Comparison of ENCODE assay signal across 11 mouse cellular contexts in the genomic region with DNA sequence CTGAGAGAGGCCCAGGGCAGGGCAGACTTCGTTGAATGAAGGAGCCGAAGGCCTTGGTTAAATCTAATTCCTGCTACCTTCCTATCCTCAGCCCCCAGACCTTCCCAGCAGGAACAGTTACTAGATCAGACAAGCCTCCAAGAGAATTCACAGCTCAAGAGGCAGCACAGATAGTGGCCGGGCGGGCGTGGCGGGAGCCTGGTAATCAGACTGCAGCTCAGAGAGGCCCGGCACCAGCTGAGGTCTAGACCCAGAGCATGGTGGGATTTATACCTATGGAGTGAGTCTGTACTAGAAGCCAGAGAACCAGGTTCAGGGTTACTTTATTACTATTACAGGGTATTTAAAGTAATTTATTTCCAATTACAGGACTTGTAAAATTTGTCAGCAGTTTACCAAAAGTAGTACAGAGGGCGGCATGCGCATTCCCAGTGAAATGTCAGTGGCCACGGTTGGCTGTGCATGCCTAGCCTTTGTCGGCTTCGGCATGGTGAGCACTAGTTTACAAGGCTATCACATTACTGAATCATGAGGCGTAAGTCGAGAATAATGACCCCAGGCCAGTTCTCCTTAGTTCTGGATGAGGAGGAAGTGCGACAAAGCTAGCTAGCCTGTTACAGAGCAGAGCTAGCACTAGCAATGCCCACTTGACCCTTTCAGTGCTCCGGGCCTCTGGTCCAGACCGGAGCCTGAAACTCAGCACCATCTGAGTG. TPM values are rescaled to one million over a fixed set of nuclear protein-coding genes. Genes with fewer than 3 reads are reported as not detected.
A peak's percentile ranks its signal among the peaks of the same experiment; 100 is the strongest.
DNase-seq lines count a peak whose midpoint lies in the region; ATAC-seq and TF ChIP-seq lines count a peak whose summit lies in the region.
"Had no signal": no experiment of that assay in that cellular context is flagged by ENCODE, and none has a peak within 500 bp of the region (broad histone marks: within the 10 kb centered on the region; RNA-seq: fewer than 3 reads in every experiment).

No protein-coding gene starts in this region.

- peak overlapping the region; percentile 3 for H3K27ac ChIP-seq in kidney, adult 2 months (ENCODE audit: insufficient read depth, low read depth, low read length)
- no peak overlapping the region for H3K27ac ChIP-seq in limb, embryonic 11.5 days (replicated peaks; ENCODE audit: low read depth, low read length)
- H3K27ac ChIP-seq: limb, embryonic 15.5 days; macrophage had no signal

- WGBS in kidney, adult 2 months = 34% methylated on average over 17 of the region's 17 CpGs
- WGBS in limb, embryonic 11.5 days = 39% methylated on average over 17 of the region's 17 CpGs

- peak; percentile 70; the same call in 1 of the 2 replicates for ATAC-seq in limb, embryonic 11.5 days (ENCODE audit: insufficient number of reproducible peaks, low FRiP score, low TSS enrichment, low read depth)

- no peaks in the 10 kb centered on the region for H3K27me3 ChIP-seq in kidney, adult 2 months (replicated peaks; ENCODE audit: control insufficient read depth, insufficient read depth, low read length)
- H3K27me3 ChIP-seq in limb, embryonic 11.5 days (ENCODE audit: control insufficient read depth, insufficient read depth, low read length) = no peaks in the 10 kb centered on the region
- H3K27me3 ChIP-seq: limb, embryonic 15.5 days had no signal

- no peak for TF ChIP-seq POLR2A in kidney, adult 2 months (IDR thresholded peaks at IDR 0.05; ENCODE audit: low read depth, low read length)

- H3K4me2 ChIP-seq in limb, embryonic 11.5 days (ENCODE audit: low read depth, severe bottlenecking) = no peak overlapping the region
- H3K4me2 ChIP-seq: limb, embryonic 15.5 days had no signal

- no peaks in the 10 kb centered on the region for H3K9me3 ChIP-seq in limb, embryonic 11.5 days (ENCODE audit: control insufficient read depth, low read length)
- H3K9me3 ChIP-seq: limb, embryonic 15.5 days had no signal

- peak; percentile 57 for DNase-seq in gastrocnemius, adult 18-20 months (ENCODE audit: low spot score)
- DNase-seq in gastrocnemius, postnatal 25 days = no peak
- peak; percentile 54 for DNase-seq in ZHBTc4 (ENCODE audit: low read depth, low spot score)
- DNase-seq in kidney, adult 2 months = peak; percentile 74
- peak; percentile 55 for DNase-seq in limb, embryonic 11.5 days (ENCODE audit: low spot score)
- DNase-seq in right cerebral cortex, postnatal 4 days = no peak
- no peak for DNase-seq in spleen, postnatal 10 days (ENCODE audit: low spot score in 2 of 2)
- DNase-seq in left cerebral cortex, postnatal 36 days (ENCODE audit: low spot score in 2 of 2) = no peak
- DNase-seq: gastrocnemius, postnatal 14 days had no signal

- no peak overlapping the region for H3K4me3 ChIP-seq in kidney, adult 2 months (ENCODE audit: insufficient read depth, low read depth, low read length)
- no peak overlapping the region for H3K4me3 ChIP-seq in limb, embryonic 11.5 days (ENCODE audit: low read depth, low read length)
- H3K4me3 ChIP-seq: limb, embryonic 15.5 days had no signal

- H3K9ac ChIP-seq in limb, embryonic 11.5 days (ENCODE audit: low read length) = no peak overlapping the region
- H3K9ac ChIP-seq: limb, embryonic 15.5 days had no signal

- TF ChIP-seq CTCF in kidney, adult 2 months (conservative IDR thresholded peaks at IDR 0.05; ENCODE audit: insufficient read depth, insufficient read length, low read depth, low read length) = no peak

- peaks cover 27% of the 10 kb centered on the region; the same call in 1 of the 2 replicates for H3K4me1 ChIP-seq in kidney, adult 2 months (ENCODE audit: control insufficient read depth, insufficient read depth, low read length)
- H3K4me1 ChIP-seq in limb, embryonic 11.5 days (ENCODE audit: control insufficient read depth, insufficient read depth, low read length) = 0 out of 2 replicates have a peak, but pooled peaks cover 3% of the 10 kb centered on the region

- H3K36me3 ChIP-seq in kidney, adult 2 months (ENCODE audit: control insufficient read depth, insufficient read depth, low read length) = no peaks in the 10 kb centered on the region
- peaks cover 2% of the 10 kb centered on the region; the same call in 1 of the 2 replicates for H3K36me3 ChIP-seq in limb, embryonic 11.5 days (ENCODE audit: control insufficient read depth, insufficient read depth, low read length)

- intact Hi-C loops in left cerebral cortex, postnatal 36 days (cut with DNase I) = no loop called here

RNA-seq across cellular contexts. Expression of a gene that starts 15.1 kb away (rescaled TPM):
- 10 to 100 TPM; 88.9 to 96.2 TPM for total RNA-seq in gastrocnemius, adult 18-20 months (2021)
- total RNA-seq in gastrocnemius, postnatal 25 days (2021) = 10 to 100 TPM; 54.9 to 71.5 TPM
- 454 and 517 TPM in 2 replicates for polyA plus RNA-seq in kidney, adult 2 months (2012; rRNA removed)
- polyA plus RNA-seq in limb, embryonic 11.5 days (2014; fragmentation: Nextera tagmentation; extraction: Ambion mirVana) = 15.9 and 17.4 TPM in 2 replicates
- 100 to 1,000 TPM in 1 of 2 experiments, 10 to 100 TPM in 1; 98.8 to 117 TPM for total RNA-seq in left cerebral cortex, postnatal 36 days (2021)

RNA-seq across cellular contexts. Expression of a gene that starts 35.8 kb away (rescaled TPM):
- total RNA-seq in gastrocnemius, adult 18-20 months (2021) = 1 to 10 TPM; 2.6 to 2.8 TPM
- 1 to 10 TPM; 2.8 to 3.2 TPM for total RNA-seq in gastrocnemius, postnatal 25 days (2021)
- polyA plus RNA-seq in kidney, adult 2 months (2012; rRNA removed) = 63.0 and 74.9 TPM in 2 replicates
- 19.0 and 22.3 TPM in 2 replicates for polyA plus RNA-seq in limb, embryonic 11.5 days (2014; fragmentation: Nextera tagmentation; extraction: Ambion mirVana)
- total RNA-seq in left cerebral cortex, postnatal 36 days (2021) = 10 to 100 TPM; 27.3 to 32.1 TPM

RNA-seq across cellular contexts. Expression of a gene that starts 41.1 kb away (rescaled TPM):
- 1 to 10 TPM; 2.5 to 2.9 TPM for total RNA-seq in gastrocnemius, adult 18-20 months (2021)
- total RNA-seq in gastrocnemius, postnatal 25 days (2021) = 1 to 10 TPM; 1.2 to 1.7 TPM
- polyA plus RNA-seq in kidney, adult 2 months (2012; rRNA removed) = 36.2 and 45.6 TPM in 2 replicates
- polyA plus RNA-seq in limb, embryonic 11.5 days (2014; fragmentation: Nextera tagmentation; extraction: Ambion mirVana) = 111 and 122 TPM in 2 replicates
- 1 to 10 TPM; 3.5 to 4.4 TPM for total RNA-seq in left cerebral cortex, postnatal 36 days (2021)

RNA-seq across cellular contexts. Expression of a gene that starts 58.8 kb away (rescaled TPM):
- total RNA-seq in gastrocnemius, adult 18-20 months (2021) = 1 to 10 TPM; 2.0 to 3.9 TPM
- 1 to 10 TPM in 1 of 2 experiments, under 1 TPM in 1; 0.87 to 1.2 TPM for total RNA-seq in gastrocnemius, postnatal 25 days (2021)
- 431 and 538 TPM in 2 replicates for polyA plus RNA-seq in kidney, adult 2 months (2012; rRNA removed)
- polyA plus RNA-seq in limb, embryonic 11.5 days (2014; fragmentation: Nextera tagmentation; extraction: Ambion mirVana) = 0.40 and 0.55 TPM in 2 replicates
- 10 to 100 TPM; 13.9 to 14.0 TPM for total RNA-seq in left cerebral cortex, postnatal 36 days (2021)

Comparison
In these comparisons a context has a peak if more than half of its experiments do, and no peak if none do; other contexts are left out.
1. DNase-seq: peak in gastrocnemius, adult 18-20 months (single experiment), ZHBTc4 (single experiment), kidney, adult 2 months (single experiment) and limb, embryonic 11.5 days (single experiment); none in gastrocnemius, postnatal 25 days (single experiment), right cerebral cortex, postnatal 4 days (single experiment), spleen, postnatal 10 days (0 of 2) and left cerebral cortex, postnatal 36 days (0 of 2).
2. RNA of a gene that starts 35.8 kb away (total RNA-seq): 27.3 to 32.1 TPM in left cerebral cortex, postnatal 36 days; 2.8 to 3.2 TPM in gastrocnemius, postnatal 25 days and 2.6 to 2.8 TPM in gastrocnemius, adult 18-20 months; every median in the first group is over 4 times any median in the second.